Mouse (Mus musculus) myocyte (in vitro differentiated cells): ENCODE data around the gene Cmklr1. TPM values are rescaled to one million over a fixed set of nuclear protein-coding genes. Genes with fewer than 3 reads are reported as not detected.

Experiments
- H3K27me3 ChIP-seq: one replicate; pipeline ENCODE4 v1.6.1; 2011; ENCODE audit not compliant: control insufficient read depth, insufficient read depth, insufficient read length
- H3K36me3 ChIP-seq: one replicate; pipeline ENCODE4 v1.6.1; 2011; ENCODE audit not compliant: control insufficient read depth, insufficient read depth
- H3K4me2 ChIP-seq: one replicate; pipeline ENCODE4 v1.6.1; 2011; ENCODE audit warnings: low read depth, control low read depth
- H3K4me3 ChIP-seq: one replicate; pipeline ENCODE4 v1.5.1; 2011; ENCODE audit warnings: mild to moderate bottlenecking, control low read depth, moderate library complexity
- H3K79me2 ChIP-seq: one replicate; pipeline ENCODE4 v1.6.1; 2011; ENCODE audit not compliant: control insufficient read depth, insufficient read depth
- H3ac ChIP-seq: one replicate; pipeline ENCODE4 v1.6.1; 2011; ENCODE audit not compliant: control insufficient read depth, insufficient read length
- CEBPB ChIP-seq: IDR thresholded peaks from 2 replicates; pipeline ENCODE4 v1.6.1; 2011; ENCODE audit warnings: mild to moderate bottlenecking, moderate library complexity; ENCODE audit not compliant: poor library complexity, insufficient read depth, severe bottlenecking
- E2F4 ChIP-seq: IDR thresholded peaks from one replicate; pipeline ENCODE4 v1.6.1; 2011; ENCODE audit warnings: mild to moderate bottlenecking, control low read depth, moderate library complexity; ENCODE audit not compliant: insufficient read depth
- MAX ChIP-seq: IDR thresholded peaks from one replicate; pipeline ENCODE4 v1.6.1; 2011; ENCODE audit warnings: low read depth, mild to moderate bottlenecking, control low read depth
- MYOD1 ChIP-seq, 3 experiments: IDR thresholded peaks; one replicate each; pipeline ENCODE4 v1.6.1; 2011; ENCODE audit warnings: control low read depth in 2 of 3, low read depth in 2 of 3, mild to moderate bottlenecking in 2 of 3, moderate library complexity in 1 of 3; ENCODE audit not compliant: insufficient read length in 2 of 3, control insufficient read depth in 1 of 3
- MYOG ChIP-seq, 3 experiments: IDR thresholded peaks; one replicate each; pipeline ENCODE4 v1.6.1; 2011; ENCODE audit warnings: control low read depth in 2 of 3, low read depth in 2 of 3, mild to moderate bottlenecking in 2 of 3; ENCODE audit not compliant: insufficient read length in 2 of 3, control insufficient read depth in 1 of 3, insufficient read depth in 1 of 3
- POLR2A ChIP-seq: IDR thresholded peaks from one replicate; pipeline ENCODE4 v1.6.1; 2011; ENCODE audit warnings: low read depth, mild to moderate bottlenecking, control low read depth, moderate library complexity; ENCODE audit not compliant: insufficient read length
- POLR2AphosphoS2 ChIP-seq: IDR thresholded peaks from one replicate; pipeline ENCODE4 v1.6.1; 2011; ENCODE audit warnings: low read depth, control low read depth; ENCODE audit not compliant: insufficient read length
- REST ChIP-seq: IDR thresholded peaks from one replicate; pipeline ENCODE4 v1.6.1; 2011; ENCODE audit warnings: mild to moderate bottlenecking, control low read depth, moderate library complexity; ENCODE audit not compliant: insufficient read depth, insufficient read length
- SRF ChIP-seq: IDR thresholded peaks from one replicate; pipeline ENCODE4 v1.6.1; 2011; ENCODE audit warnings: low read depth; ENCODE audit not compliant: control insufficient read depth, insufficient read length
- TCF12 ChIP-seq: IDR thresholded peaks from one replicate; pipeline ENCODE4 v1.6.1; 2011; ENCODE audit warnings: mild to moderate bottlenecking, control low read depth; ENCODE audit not compliant: poor library complexity, insufficient read depth, severe bottlenecking
- TCF3 ChIP-seq: IDR thresholded peaks from one replicate; pipeline ENCODE4 v1.6.1; 2011; ENCODE audit warnings: low read depth, control low read depth; ENCODE audit not compliant: insufficient read length
- USF1 ChIP-seq: IDR thresholded peaks from one replicate; pipeline ENCODE4 v1.6.1; 2011; ENCODE audit warnings: low read depth, mild to moderate bottlenecking, control low read depth, moderate library complexity
- polyA plus RNA-seq: library from polyadenylated mRNA; unstranded; fragments of >200 nt; fragmentation: generic; extraction: Trizol; gene quantifications from one replicate; pipeline ENCODE4 v1.2.1, GENCODE M21; 2012; ENCODE audit warnings: missing spikeins

Gene Cmklr1
- 14.1 TPM for polyA plus RNA-seq

GRCm38 (mm10) chr5:113650035-113650865 is at the start of gene Cmklr1:
TSS of gene Cmklr1 (minus strand) at chr5:113650426.
- H3ac ChIP-seq = no peak within 1 kb of the TSS
- no peaks in the 10 kb centered on the region for H3K27me3 ChIP-seq
- no peaks in the 10 kb centered on the region for H3K36me3 ChIP-seq
- TF ChIP-seq POLR2A (peak; percentile 11), MYOG (IDR thresholded peaks at IDR 0.05; ENCODE audit: control insufficient read depth in 1 of 3, insufficient read depth in 1 of 3, insufficient read length in 2 of 3, low read depth in 2 of 3) (no peak)
- H3K79me2 ChIP-seq = peaks cover 7% of the 10 kb centered on the region
- H3K4me3 ChIP-seq = peak within 1 kb of the TSS; percentile 29
- peak within 1 kb of the TSS; percentile 71 for H3K4me2 ChIP-seq

DNA sequence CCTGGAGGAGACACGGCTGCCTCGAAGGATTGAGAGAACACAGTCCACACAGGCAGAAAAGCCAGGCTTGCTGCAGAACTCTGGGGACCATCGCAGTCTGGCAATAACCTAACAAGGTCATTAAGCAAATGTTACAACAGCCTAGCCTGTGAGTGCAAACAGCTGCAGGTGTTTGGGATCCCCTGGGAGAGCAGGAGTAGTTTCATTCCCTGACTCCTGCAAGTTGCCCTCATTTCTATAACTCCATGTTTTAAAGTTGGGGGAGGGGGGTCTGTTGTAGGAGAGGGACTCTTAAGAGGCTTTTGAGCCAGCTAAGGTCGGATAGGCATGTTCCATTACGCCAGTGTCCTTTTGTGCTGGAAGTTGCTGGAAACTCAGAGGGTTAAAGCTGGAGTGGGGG is 44.2 kb upstream of the Cmklr1 start:
- H3ac ChIP-seq = no peak overlapping the region
- TF ChIP-seq MYOG (IDR thresholded peaks at IDR 0.05; ENCODE audit: control insufficient read depth in 1 of 3, insufficient read depth in 1 of 3, insufficient read length in 2 of 3, low read depth in 2 of 3) (no peak), SRF (no peak), TCF12 (no peak), POLR2A (no peak), TCF3 (no peak), POLR2AphosphoS2 (no peak), E2F4 (no peak), MYOD1 (IDR thresholded peaks at IDR 0.05; ENCODE audit: control insufficient read depth in 1 of 3, insufficient read length in 2 of 3, low read depth in 2 of 3) (no peak), MAX (no peak), USF1 (no peak), CEBPB (no peak), REST (no peak)
- no peaks in the 10 kb centered on the region for H3K36me3 ChIP-seq
- H3K4me3 ChIP-seq = no peak overlapping the region
- H3K27me3 ChIP-seq = peaks cover 24% of the 10 kb centered on the region
- no peaks in the 10 kb centered on the region for H3K79me2 ChIP-seq
- H3K4me2 ChIP-seq = no peak overlapping the region

DNA sequence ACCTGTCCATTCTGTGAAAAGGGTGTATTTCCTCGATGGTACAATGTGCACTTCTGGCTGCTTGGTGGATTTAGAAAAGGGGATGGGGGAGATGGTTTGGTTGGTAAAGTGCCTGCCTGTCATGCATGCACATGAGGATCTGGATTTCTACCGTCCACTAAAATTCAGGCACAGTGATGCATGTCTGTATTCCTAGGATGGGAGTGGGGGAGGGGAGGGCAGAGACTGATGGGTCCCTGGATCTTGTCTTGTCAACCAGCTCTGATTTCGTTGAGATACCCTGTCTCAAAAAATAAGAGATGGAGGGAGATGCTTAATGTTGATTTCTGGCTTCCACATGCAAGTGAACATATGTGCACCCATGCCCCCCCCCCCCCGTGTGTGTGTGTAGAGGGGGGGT is 43.8 kb upstream of the Cmklr1 start:
- TF ChIP-seq E2F4 = no peak
- no peak for TF ChIP-seq MYOD1 (IDR thresholded peaks at IDR 0.05; ENCODE audit: control insufficient read depth in 1 of 3, insufficient read length in 2 of 3, low read depth in 2 of 3)
- no peak for TF ChIP-seq REST
- TF ChIP-seq POLR2AphosphoS2 = no peak
- TF ChIP-seq TCF3 = no peak
- no peak for TF ChIP-seq SRF
- TF ChIP-seq CEBPB = no peak
- TF ChIP-seq MYOG (IDR thresholded peaks at IDR 0.05; ENCODE audit: control insufficient read depth in 1 of 3, insufficient read depth in 1 of 3, insufficient read length in 2 of 3, low read depth in 2 of 3) = no peak
- no peak for TF ChIP-seq MAX
- TF ChIP-seq USF1 = no peak
- TF ChIP-seq POLR2A = no peak
- TF ChIP-seq TCF12 = no peak
- Histone ChIP-seq H3K79me2 (no peaks in the 10 kb centered on the region), H3K4me2 (no peak overlapping the region)

DNA sequence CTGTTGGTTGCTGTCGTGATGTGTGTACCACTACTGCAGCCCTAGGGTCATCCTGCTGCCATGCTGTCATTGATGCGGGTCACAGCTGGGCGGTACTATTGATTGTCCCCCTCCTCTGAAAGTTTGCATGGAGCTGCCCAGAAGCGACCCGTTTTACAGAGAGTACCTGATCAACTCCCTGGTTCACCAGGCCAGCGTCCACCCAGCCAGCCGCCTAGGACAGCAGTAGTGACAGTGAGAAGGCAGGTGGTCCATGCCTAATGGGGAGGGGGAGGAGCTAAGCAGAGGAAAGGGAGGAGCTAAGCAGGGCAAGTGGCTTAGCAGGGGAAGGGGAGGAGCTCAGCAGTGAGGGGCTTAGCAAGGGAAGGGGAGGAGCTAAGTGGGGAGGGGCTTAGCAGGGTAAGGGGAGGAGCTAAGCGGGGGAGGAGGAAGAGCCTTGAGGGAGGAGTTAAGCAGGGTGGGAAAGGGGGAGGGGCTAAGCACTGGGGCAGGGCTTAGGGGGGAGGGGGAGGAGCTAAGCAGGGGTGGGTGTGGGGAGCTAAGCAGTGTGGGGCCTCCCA is 43.0 kb upstream of the Cmklr1 start:
- TF ChIP-seq E2F4 = no peak
- no peak for TF ChIP-seq POLR2AphosphoS2
- no peak for TF ChIP-seq CEBPB
- peaks cover 17% of the 10 kb centered on the region for H3K27me3 ChIP-seq
- no peak overlapping the region for H3ac ChIP-seq
- no peaks in the 10 kb centered on the region for H3K36me3 ChIP-seq
- H3K4me2 ChIP-seq = no peak overlapping the region
- H3K79me2 ChIP-seq = no peaks in the 10 kb centered on the region
- no peak overlapping the region for H3K4me3 ChIP-seq

More for the DNA sequence above, 43.8 kb upstream of the Cmklr1 start:
- H3K4me3 ChIP-seq = no peak overlapping the region
- H3K36me3 ChIP-seq = no peaks in the 10 kb centered on the region
- H3ac ChIP-seq = no peak overlapping the region
- H3K27me3 ChIP-seq = peaks cover 20% of the 10 kb centered on the region

- Histone ChIP-seq H3ac (no peak overlapping the region), H3K79me2 (no peaks in the 10 kb centered on the region), H3K4me2 (no peak overlapping the region), H3K36me3 (no peaks in the 10 kb centered on the region), H3K27me3 (no peaks in the 10 kb centered on the region), H3K4me3 (no peak overlapping the region)
- TF ChIP-seq TCF3 = no peak
- no peak for TF ChIP-seq USF1
- TF ChIP-seq POLR2A = no peak
- no peak for TF ChIP-seq POLR2AphosphoS2
- TF ChIP-seq E2F4 = no peak
- TF ChIP-seq SRF = no peak
- TF ChIP-seq TCF12 = no peak
- TF ChIP-seq REST = no peak
- no peak for TF ChIP-seq CEBPB
- TF ChIP-seq MAX = no peak
- no peak for TF ChIP-seq MYOG (IDR thresholded peaks at IDR 0.05; ENCODE audit: control insufficient read depth in 1 of 3, insufficient read depth in 1 of 3, insufficient read length in 2 of 3, low read depth in 2 of 3)
These were observed 40.6 kb upstream of the Cmklr1 start for GRCm38 (mm10) chr5:113690866-113691265.
